Mouse (Mus musculus) layer of hippocampus, adult 2 months (tissue): ENCODE results near the gene Olfr64. TPM values are rescaled to one million over a fixed set of nuclear protein-coding genes. Genes with fewer than 3 reads are reported as not detected.

Experiments used
- DNase-seq, 2 experiments: peaks; one replicate each; pipeline ENCODE4 v3.0.0; 2022; ENCODE audit warnings: low spot score in 2 of 2
- H3K27ac ChIP-seq: fragments of 200-600 bp; 2 replicates; pipeline ENCODE4 v1.8.1; 2022
- H3K4me3 ChIP-seq: fragments of 200-600 bp; 2 replicates; pipeline ENCODE4 v1.8.1; 2022; ENCODE audit warnings: mild to moderate bottlenecking
- CTCF ChIP-seq: fragments of 200-600 bp; conservative IDR thresholded peaks from 2 replicates; pipeline ENCODE4 v1.8.1; 2022; ENCODE audit warnings: antibody characterized with exemption, mild to moderate bottlenecking, moderate library complexity
- total RNA-seq, 2 experiments: library from RNA; stranded (reverse); gene quantifications; 2 replicates each; pipeline ENCODE4 v1.2.3; 2021

Gene Olfr64
- total RNA-seq, 2 experiments from 2014 or later = not detected

DNA sequence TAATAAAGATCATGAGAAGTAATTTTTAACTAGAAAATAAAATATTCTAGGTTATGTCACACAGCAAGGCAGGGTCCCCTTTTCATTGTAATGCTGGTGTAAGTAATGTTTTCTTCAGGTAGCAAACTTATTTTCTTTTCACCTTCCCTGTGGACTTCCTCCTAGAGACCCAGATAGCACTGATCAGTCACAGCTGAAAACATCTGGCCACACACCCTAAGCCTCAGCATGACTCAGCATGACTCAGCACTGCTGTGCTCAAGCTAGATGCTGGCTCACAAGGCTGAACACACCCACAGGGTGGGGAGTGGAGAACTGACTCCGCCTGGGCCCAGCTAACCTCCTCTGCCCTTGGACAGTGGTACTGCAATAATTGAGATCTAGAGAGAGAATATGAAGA is 33.4 kb downstream of the Olfr64 start:
- no peak for TF ChIP-seq CTCF
- Histone ChIP-seq H3K27ac (no peak overlapping the region), H3K4me3 (no peak overlapping the region)
- no peak for DNase-seq

DNA sequence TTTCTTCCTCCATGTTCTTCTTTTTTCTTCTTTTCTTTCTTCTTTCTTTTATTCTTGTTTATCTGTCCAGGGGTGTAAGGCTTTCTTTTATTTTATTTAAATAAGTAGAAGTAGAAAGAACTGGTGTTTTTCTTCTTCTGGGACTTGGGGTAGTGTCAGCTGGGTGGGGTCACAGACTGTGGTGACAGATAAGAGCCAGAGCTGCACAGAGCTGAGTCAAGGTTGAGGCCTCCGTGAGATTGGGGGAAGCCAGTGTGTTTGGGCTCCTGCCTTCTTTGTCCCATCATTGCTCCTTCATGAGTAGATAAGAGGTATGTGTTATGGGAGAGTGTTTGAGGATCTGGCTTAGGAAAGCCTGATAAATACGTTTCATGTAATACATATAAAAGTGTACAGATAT is 35.2 kb downstream of the Olfr64 start:
- no peak for TF ChIP-seq CTCF
- Histone ChIP-seq H3K4me3 (no peak overlapping the region), H3K27ac (no peak overlapping the region)
- no peak for DNase-seq

DNA sequence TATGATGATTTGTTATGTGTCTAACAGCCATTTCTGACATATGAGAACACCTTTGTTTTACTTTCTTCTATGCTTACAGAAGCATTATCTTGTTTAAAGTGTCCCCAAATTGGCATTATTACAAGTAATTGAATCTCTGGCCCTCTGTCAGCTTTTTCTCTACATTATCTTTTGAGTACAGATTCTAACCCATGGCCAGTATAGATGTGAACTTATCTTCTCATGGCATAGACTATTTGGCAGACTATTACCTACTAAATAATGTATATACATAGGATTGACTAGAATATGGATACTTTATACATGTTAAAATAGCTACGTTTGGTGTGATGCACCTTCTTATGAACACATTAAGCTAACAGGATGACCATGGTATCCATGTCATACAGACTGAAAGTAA is 39.6 kb downstream of the Olfr64 start:
- H3K4me3 ChIP-seq = no peak overlapping the region
- DNase-seq = no peak
- no peak for TF ChIP-seq CTCF
- H3K27ac ChIP-seq = no peak overlapping the region

DNA sequence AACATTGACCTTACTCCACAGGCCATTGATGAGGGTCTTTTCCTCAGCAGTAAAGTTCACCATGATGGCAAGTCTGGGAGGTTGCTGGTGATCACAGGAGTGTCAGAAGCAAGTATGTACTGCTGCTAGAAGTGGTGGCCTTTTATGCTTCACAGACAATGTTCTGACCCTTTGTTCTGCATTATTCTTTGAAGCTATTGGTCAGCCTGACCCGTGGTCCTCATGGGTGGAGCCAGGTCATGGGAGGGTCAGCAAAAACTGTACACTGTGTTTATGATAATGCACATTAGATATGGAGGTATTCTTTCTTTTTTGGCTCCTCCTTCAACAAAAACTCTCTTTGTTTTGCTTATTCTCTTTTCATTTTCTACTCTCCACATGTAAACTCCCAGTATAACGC is 41.2 kb downstream of the Olfr64 start, which contains the start of gene Hbb-y:
Gene Hbb-y, minus strand, starts transcription at position 127 of the 400 bp plus-strand sequence.
- Histone ChIP-seq H3K27ac (no peak within 1 kb of the TSS), H3K4me3 (no peak within 1 kb of the TSS)
- DNase-seq = no peak
- TF ChIP-seq CTCF = no peak

DNA sequence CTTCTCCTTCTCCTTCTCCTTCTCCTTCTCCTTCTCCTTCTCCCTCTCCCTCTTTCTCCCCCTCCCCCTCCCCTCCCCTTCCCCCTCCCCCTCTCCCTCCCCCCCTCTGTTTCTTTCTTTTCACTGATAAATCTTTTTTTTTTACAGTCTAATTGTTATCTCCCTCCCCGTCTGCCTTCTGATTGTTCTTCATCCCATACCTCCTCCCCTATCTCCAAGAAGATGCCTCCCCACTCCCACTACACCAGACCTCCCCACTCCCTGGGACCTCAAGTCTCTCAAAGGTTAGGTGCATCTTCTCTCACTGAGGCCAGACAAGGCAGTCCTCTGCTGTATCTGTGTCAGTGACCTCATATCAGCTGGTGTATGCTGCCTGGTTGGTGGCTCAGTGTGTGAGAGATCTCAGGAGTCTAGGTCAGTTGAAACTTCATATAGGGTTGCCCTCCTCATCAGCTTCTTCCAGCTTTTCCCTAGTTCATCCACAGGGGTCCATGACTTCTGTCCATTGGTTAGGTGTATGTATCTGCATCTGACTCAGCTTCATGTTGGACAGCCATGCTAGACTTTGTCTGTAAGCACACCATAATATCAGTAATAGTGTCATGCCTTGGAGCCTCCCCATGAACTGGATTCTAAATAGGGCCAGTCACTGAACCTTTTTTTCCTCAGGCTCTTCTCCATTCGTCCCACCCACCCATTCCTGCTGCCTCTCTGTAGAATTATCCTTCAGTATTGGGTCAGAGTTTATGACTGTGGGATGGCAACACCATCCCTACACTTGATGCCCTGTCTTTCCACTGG is 49.6 kb downstream of the Olfr64 start:
- TF ChIP-seq CTCF = no peak
- Histone ChIP-seq H3K27ac (no peak overlapping the region), H3K4me3 (no peak overlapping the region)
- DNase-seq = no peak

DNA sequence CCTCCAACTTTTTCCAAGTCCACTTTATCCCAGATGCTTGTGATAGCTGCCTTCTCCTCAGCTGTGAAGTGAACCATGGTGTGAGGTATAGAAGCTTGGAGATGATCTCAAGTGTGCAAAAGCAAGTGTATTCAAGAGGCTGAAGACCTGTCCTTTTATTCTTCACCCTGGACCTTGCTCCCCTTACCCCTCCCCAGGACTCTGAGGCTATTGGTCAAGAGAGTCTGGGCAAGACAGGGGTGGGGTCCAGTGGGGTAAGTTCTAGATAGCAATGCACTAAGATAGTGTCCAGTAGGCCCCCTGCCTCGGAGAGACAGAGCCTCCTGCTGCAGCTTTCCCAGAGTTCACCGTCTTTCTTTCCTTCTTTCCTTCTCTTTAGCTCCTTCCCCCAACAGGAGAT is 51.3 kb downstream of the Olfr64 start, which contains the start of gene Hbb-bh1:
Gene Hbb-bh1, minus strand, starts transcription at position 131 of the 400 bp plus-strand sequence.
- no peak for TF ChIP-seq CTCF
- no peak within 1 kb of the TSS for H3K27ac ChIP-seq
- no peak for DNase-seq
- no peak within 1 kb of the TSS for H3K4me3 ChIP-seq

DNA sequence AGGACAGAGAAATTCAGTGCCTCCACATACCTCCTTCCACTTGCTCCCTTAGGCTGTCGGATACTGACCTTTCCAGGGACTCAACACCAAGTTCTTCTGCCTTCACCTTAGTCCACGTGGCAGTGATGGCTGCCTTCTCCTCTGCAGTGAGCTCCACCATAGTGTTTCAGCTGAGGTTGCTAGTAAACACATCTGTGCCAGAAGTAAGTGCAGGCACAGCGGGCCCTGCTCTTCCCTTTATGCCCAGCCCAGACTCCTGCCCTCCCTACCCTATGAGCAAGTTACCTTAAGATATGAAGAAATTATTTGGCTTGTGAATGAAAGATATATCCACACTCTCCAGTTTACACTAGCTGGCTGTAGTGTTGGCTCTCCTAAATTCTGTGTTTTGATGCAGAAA is 54.0 kb downstream of the Olfr64 start, which contains the start of gene Hbb-bh2:
Gene Hbb-bh2, minus strand, starts transcription at position 253 of the 400 bp plus-strand sequence.
- DNase-seq = no peak
- Histone ChIP-seq H3K4me3 (no peak within 1 kb of the TSS), H3K27ac (no peak within 1 kb of the TSS)
- TF ChIP-seq CTCF = no peak

Other genes starting within 250 kb of the Olfr64 start
- gene Olfr623, start 230.8 kb downstream of the Olfr64 start, total RNA-seq = not detected
- under 1 TPM in 1 of 2 experiments, not detected in 1; 0.08 TPM for gene Olfr624, start 223.3 kb downstream of the Olfr64 start, total RNA-seq
- gene Olfr625-ps1, start 211.8 kb downstream of the Olfr64 start, total RNA-seq = not detected
- not detected for gene Olfr243, start 179.8 kb downstream of the Olfr64 start, total RNA-seq
- not detected for gene Olfr628, start 164.1 kb downstream of the Olfr64 start, total RNA-seq
- gene Olfr629, start 149.5 kb downstream of the Olfr64 start, total RNA-seq = not detected
- gene Olfr630, start 137.2 kb downstream of the Olfr64 start, total RNA-seq = not detected
- gene Olfr69, start 122.9 kb downstream of the Olfr64 start, total RNA-seq = not detected
- gene Olfr68, start 114.8 kb downstream of the Olfr64 start, total RNA-seq = not detected
- not detected for gene Olfr67, start 102.7 kb downstream of the Olfr64 start, total RNA-seq
- gene Hbb-bt, start 80.5 kb downstream of the Olfr64 start, total RNA-seq = 10 to 100 TPM; 30.9 to 57.0 TPM
- gene Hbb-bs, start 66.4 kb downstream of the Olfr64 start, total RNA-seq = 100 to 1,000 TPM; 322 to 529 TPM
- gene Hbb-bh2, start 54.0 kb downstream of the Olfr64 start, total RNA-seq = not detected
- gene Hbb-bh1, start 51.3 kb downstream of the Olfr64 start, total RNA-seq = not detected
- not detected for gene Hbb-y, start 41.3 kb downstream of the Olfr64 start, total RNA-seq
- not detected for gene Olfr66, start 8.2 kb downstream of the Olfr64 start, total RNA-seq
- gene Olfr65, start 9.0 kb upstream of the Olfr64 start, total RNA-seq = not detected
- not detected for gene Olfr631, start 34.3 kb upstream of the Olfr64 start, total RNA-seq
- not detected for gene Olfr632, start 39.9 kb upstream of the Olfr64 start, total RNA-seq
- not detected for gene Olfr633, start 50.0 kb upstream of the Olfr64 start, total RNA-seq
- under 1 TPM; 0.05 to 0.07 TPM for gene Olfr635, start 76.7 kb upstream of the Olfr64 start, total RNA-seq
- gene Olfr638, start 104.3 kb upstream of the Olfr64 start, total RNA-seq = not detected
- gene Olfr639, start 122.8 kb upstream of the Olfr64 start, total RNA-seq = under 1 TPM; 0.07 to 0.10 TPM
- not detected for gene Olfr640, start 131.1 kb upstream of the Olfr64 start, total RNA-seq
- gene Olfr641, start 141.0 kb upstream of the Olfr64 start, total RNA-seq = not detected
- not detected for gene Olfr642, start 158.2 kb upstream of the Olfr64 start, total RNA-seq
- not detected for gene 4930516K23Rik, start 167.0 kb upstream of the Olfr64 start, total RNA-seq
- gene Olfr644, start 177.4 kb upstream of the Olfr64 start, total RNA-seq = not detected
- gene Olfr645, start 191.0 kb upstream of the Olfr64 start, total RNA-seq = not detected
- gene Olfr646, start 210.4 kb upstream of the Olfr64 start, total RNA-seq = under 1 TPM in 1 of 2 experiments, not detected in 1; 0.18 TPM
- gene Ubqln5, start 235.3 kb upstream of the Olfr64 start, total RNA-seq = not detected
- not detected for gene Olfr643, start 242.9 kb upstream of the Olfr64 start, total RNA-seq
- gene Ubqln3, start 248.8 kb upstream of the Olfr64 start, total RNA-seq = not detected